Mouse (Mus musculus) adrenal gland, postnatal 4 days (tissue): ENCODE measurements around the gene Prkca. TPM values are rescaled to one million over a fixed set of nuclear protein-coding genes. Genes with fewer than 3 reads are reported as not detected.

Experiments used
- DNase-seq, 2 experiments: peaks; one replicate each; pipeline ENCODE4 v3.0.0; 2021 to 2022; ENCODE audit warnings: low spot score in 2 of 2, mixed read lengths in 2 of 2
- total RNA-seq, 2 experiments: library from RNA; stranded (reverse); gene quantifications; 2 replicates each; pipeline ENCODE4 v1.2.3; 2021

Prkca gene
- total RNA-seq, 2 experiments from 2014 or later: 10.9 to 18.1 TPM

DNA sequence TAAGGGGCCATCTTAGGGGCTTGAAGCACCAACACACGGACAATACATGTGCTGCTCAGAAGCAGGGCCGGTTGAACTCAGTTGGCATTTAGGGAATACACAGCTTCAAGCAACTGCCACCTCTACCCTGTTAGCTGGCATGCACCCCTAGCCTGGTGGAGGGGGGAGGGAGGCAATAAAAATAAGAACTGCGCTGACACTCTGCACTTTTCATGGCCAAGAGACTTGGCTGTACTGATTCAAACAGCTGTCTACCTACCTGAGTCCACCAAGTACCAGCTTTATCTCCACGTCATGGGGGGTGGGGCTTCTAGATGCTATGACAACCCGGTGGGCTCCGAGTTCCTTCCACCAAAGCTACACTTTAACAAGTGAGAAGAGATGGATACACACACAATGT, 42.7 kb downstream of the Prkca start:
- no peak for DNase-seq

DNA sequence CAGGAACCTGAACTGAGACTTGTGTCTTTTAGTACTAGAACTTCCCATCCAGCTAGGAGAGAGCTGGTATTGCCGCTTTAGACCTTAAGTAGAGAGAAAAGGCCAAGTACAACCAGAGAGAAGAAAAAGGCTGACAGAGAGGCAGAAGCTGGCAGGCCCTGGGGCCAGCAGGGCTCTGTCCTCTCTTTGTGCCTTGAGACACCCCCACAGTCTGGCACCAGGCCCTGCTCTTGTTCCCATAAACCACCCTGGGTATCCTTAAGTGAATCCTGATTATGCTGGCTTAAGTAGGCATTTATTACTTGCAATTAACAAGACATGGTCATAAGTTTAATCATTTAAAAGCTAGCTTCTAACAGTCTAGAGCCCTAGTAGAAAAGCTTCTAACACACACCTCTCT, 43.3 kb downstream of the Prkca start:
- no peak for DNase-seq

DNA sequence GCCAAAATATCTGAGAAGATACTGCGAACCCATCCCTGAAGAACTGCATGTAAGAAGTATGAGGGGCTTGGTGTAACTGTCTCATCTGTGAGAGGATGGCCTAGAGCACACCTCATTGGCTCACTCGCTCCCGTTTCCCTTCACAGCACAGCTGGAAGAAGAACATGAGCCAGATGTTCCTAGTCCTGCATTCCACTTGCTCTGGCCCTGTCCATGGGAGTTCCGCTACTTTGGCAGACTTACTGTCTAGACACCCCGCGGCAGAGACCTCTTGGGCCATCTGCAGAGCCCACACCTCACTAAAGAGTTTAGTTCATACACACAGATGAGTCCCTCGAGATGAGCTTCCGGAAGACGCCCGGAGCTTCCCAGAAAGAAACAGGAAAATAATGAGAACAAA, 43.8 kb downstream of the Prkca start:
- DNase-seq: no peak

DNA sequence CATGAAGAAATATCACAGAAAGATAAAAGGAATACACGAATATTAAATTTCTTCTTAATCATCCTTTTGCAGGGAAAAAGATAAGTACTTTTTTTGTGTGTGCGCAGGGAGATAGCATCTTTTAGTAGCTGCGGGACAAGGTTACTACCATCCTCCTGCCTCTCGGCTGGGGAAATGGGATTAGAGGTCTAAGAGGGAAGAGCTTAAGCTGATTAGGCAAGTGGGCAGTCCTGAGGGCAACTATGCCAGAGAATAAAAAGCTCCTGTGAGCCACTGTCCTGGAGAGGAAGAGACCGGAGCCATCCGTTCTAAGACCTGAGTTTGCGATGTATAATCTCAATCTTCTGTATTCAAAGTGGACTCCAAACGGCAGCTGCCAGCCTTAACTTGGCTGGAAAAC, 45.8 kb downstream of the Prkca start:
- no peak for DNase-seq

DNA sequence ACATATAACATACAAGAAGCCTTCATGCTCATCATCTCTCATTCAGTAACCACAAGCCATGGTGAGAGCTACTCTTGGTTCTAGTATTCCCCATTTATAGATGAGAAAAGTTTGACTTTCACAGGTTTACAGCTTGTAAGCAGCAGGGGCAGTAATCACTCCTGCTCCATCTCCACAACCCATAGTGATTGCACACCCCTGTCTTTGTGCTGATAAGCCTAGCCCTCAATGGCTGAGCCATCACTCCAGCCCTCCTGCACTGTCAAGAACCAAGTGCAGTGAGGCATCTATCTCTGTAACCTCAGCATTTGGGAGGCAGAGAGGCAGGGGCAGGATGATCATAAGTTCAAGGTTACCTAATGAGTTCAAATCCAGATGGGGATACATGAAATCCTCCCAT, 48.4 kb downstream of the Prkca start:
- DNase-seq: no peak

DNA sequence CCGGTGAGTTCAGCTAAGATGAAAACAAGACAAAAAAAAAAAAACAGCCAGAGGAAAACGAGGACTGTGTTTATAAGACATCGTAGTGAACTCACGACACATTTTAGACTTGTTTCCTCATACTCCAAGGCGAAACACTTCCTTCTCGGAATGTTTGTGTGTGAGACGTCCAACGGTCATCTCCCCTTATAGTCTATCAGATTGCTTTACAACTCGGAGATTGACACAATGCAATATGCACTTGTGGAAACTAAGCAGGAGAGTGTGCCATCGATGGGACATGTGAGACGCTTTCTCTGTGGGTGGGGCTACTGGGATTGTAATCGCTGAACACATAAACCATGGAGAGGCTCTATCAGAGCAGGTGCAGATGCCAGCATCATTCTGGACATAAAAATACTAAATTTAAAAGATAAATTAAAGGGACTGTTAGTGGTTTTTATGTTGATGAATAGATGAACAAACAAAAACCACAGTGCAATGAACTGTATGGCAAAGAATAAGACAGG, 49.4 kb downstream of the Prkca start:
- no peak for DNase-seq

DNA sequence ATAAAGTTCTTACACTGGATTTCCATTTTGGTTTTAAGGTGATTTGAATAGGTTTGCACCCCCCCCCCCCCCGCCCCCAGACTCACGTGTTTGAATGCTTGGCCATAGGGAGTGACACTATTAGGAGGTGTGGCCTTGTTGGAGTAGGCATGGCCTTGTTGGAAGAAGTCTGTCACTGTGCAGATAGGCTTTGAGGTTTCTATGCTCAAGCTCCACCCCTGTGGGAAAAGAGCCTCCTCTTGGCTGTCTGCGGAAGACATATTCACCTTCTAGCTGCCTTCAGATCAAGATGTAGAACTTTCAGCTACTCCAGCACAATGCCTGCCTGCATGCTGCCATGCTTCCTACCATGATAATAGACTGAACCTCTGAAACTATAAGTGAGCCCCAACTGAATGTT, 49.9 kb downstream of the Prkca start:
- DNase-seq: no peak

DNA sequence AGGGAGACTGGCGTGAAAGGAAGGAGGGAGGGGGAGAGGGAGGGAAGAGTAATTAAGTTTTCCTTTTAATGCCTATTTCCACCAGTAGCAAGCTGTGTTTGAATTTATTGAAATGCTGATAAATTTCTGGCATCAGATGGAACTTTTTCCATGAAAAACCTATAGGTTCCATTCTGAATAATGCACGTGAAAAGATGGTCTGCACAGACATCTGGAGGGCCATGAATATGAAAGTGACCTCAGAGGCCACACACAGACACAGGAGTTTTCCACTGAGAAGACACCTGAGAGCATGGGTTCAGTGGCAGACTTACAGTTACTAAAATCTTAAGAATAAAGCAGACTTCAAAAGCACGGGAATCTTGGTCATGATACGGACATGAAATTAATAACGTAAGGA, 54.5 kb downstream of the Prkca start:
- no peak for DNase-seq

DNA sequence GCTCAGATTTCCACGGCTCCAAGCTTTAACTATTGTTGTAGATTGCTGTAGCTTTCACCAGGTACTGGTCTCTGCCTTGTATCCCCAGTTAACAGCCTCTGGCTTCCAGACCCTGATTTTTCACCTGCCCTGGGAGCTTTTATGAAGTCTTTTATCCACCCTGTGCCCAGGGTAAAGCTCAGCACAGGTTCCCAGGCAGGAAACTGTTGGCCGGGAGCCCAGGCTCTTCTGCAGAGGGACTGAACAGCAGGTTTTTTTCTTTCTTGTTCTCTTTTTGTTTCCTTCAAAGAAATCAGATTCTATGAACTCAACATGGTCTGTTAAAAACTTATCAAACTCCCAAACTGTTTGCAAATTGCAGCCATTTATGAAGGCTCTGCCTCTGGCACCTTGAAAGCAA, 56.4 kb downstream of the Prkca start:
- DNase-seq: no peak

DNA sequence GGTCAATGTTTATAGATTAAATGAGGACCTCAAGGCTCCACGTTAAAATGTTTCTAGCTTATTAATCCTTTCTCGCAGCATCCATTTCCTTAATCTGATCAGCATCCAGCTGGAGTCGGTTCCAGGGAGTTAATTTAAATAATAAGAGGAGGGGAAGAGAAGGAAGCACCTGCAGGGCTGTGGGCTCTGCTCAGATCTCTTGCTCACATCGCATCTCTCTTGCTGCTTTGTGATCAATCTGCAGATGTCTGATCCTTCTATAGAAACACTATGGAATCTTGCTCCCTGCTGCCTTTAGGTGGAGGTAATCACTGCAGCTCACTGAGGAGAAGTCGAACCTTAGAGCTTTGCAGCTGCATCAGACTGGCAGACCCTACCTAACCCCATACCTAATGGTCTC, 58.7 kb downstream of the Prkca start:
- no peak for DNase-seq

DNA sequence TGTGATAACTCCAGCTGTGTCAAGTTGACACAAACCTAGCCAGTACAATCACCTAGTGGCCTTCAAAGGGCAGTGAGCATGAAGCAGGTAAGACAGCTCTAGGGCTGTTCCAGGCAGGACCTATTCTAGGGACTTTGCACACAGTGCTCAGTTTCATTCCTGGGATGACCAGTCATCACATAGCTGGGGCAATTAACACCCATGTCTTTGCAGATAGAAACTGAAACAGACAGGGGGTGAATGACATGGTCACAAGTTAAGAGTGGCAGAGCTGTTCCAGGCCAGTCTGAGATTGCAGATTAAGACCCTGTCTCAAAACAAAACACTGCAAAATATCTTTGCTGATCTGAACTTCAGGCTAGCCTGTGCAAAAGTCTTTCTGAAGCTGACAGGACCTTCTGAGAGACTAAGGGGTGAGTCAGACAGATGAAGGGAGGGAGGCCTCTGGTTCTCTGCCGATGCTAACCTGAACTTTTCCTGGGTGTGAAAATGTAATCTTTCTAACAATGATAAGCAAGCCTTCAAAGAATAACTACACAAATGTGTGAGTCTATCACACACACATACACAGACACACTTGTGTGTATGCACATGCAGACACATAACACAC, 60.8 kb downstream of the Prkca start:
- DNase-seq: no peak

DNA sequence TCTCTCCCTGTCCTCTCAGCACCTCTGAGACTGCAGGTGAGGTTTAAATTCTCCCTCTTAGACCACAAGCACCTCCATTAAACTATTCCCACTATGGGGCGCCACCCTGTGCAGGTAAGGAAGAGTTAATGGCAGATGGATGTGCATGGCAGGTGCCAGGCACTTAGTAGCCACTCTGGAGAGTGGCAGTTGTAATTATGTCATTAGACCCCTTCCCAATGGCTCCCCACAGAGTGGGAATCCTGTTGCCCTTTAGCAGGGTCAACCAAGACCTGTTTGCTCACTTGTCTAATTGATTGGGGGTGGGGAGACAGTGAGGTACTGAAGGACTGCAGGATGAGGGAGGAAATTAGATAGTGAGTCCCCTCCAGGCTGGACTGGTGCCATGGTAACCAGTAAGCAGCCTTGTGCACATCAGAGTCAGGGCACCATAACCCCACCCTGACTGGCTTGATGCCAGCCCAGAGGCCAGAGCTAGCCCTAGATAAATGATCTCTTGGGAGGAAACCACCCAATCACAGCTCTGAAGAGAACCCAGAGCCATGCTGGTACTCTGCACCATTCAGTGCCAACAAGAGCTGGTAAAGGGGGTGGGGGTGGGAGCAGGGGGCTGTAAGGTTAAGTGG, 63.9 kb downstream of the Prkca start:
- no peak for DNase-seq

DNA sequence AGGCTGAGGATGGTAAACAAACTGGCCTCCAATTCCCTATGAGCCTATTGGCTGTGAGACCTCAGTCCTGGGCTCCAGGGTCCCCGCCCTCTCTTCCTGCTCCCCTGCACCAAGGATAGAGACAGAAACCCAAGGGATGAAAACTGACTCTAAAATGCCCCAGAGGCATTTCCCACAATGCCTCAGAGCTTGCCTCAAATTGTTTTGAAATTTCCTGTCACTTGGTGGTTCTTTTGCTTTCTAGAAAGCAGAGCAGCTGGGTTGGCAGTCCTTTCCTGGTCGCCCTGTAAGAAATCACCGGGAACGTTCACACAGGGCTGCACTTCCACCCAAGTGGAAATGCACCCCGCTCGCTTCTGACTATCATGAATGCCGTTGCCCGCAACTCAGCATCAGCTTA, 66.6 kb downstream of the Prkca start:
- DNase-seq: no peak

DNA sequence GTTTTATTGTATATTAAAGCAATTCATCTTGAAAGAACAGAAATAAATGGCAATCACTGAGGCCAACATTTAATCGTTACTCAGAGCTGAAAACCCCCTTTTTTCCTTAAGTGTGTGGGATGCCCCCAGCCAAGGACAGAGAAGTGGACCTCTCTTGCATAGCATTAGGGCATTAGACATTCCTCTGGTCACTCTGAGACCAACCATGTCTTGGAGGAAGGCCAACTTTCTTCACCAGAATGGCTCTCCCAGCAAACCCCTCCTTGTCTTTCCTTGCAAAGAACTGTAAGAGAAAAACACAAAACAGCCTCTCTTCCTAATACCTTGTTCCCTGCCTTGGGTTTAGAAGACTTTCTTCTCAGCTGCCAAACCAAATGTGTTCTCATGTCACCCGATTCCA, 67.6 kb downstream of the Prkca start:
- DNase-seq: no peak

DNA sequence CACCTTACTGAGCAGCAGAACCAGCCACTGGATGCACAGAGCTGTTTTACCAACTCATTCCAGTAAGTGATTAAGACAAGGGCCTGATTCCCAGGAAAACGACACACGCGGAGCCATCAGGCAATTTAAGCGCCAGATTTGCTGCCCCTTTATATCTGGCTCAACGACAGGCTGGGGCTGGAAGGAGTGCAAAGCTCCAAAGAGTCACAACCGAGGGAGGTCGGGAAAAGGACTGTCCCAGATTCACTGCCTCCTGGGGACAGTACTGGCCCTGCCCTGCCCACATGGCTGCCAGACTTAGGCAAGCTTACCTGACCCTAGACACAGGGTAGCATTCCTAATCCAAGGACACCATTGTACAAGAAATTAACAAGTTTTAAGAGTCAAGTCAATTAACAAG, 69.7 kb downstream of the Prkca start:
- no peak for DNase-seq

DNA sequence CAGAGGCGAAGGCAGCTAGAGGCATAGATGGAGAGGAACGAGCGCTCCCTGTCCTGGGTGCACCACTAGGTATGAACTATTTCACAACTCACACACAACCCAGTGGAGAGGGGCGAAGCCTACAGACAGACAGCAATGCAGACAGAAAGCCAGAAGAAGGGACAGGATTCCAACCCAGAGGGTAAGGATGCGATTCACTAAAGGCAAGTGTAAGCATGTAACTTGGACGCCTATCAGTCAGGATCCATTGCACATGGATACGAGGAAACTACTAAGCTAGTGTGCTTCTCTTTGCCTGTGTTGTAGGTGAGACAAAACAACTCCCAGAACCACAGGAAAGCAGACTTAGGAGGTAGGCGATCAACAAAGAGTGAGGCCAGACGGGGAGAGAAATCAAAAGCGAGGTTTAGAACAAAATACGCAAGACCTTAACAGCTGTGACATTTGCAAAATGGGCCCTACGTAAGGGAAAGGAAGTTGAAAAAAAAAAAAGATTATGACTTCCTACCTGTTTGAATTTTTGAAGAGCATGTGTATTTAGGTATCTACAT, 70.2 kb downstream of the Prkca start:
- DNase-seq: no peak

DNA sequence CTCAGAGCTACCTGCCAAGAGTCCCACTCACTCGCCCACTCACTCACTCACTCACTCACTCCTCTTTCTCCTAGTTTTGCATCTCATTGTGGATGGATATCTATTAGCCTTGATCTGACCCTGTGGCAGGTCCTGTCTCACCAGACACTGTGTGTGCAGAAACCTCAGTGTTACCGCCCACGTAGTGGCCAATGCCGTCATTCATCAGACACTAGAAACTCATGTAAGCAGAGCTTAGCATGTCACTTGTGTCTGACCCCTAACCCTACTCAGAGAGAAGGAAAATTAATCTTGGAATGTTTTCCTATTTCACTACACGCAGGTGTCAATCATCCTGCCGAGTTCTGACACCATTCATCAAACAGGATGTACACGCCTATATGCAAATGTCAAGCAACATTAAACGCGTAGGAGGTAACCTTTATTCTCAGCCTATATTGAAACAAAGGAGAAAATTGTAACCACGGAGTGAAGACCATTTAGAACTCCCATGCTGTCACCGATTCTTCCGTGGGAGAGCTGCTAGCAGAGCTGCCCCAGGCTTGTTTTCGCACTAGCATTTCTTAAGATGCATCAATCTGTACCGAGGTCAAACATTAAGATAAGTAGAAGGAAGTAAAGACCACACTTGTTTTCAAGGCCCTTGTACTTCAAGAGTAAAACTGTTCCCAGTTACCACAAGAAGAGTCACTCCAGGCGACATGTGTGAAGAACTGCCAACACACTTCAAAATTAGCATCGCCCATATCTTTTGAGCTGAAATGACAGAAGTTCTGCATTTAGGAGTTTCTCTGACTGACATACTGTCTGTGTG, 70.9 kb downstream of the Prkca start:
- DNase-seq: no peak

DNA sequence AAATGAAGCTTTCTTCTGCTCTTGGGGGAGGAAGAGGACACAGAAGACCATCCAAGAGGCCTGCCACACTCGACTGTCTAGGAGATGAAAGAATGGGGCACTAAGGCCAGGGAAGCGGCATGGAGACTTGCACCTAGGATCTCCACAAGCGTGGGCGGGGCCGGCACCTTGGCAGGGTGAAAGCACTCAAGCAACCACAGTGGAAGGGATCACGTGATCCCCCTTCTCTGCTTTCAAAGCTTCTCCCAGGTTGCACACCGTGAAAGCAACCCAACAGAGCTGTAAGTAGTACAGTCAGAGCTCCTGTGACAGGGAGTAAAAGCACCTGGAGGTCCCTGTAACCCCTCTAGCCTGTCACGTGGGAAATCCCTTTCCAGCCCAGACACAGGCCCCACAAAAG, 72.4 kb downstream of the Prkca start:
- DNase-seq: no peak

DNA sequence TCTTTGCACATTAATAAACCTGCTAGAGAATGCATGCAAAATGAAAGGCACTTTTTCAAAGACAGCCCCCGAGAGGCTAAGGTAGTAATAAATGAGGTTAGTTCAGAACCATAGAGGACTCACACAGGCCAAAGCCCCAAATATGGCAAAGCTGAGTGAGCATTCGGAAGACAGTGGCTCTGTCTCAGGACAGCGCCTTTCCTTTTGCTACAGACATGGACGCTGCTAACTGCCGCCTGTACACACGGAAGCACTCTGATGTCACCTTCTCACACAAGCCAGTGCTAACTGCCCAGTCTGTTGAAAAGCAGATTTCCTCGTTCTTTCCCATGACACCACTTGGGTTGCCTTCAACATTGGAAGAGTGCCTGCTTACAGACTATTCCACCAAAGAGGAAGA, 74.2 kb downstream of the Prkca start:
- no peak for DNase-seq

DNA sequence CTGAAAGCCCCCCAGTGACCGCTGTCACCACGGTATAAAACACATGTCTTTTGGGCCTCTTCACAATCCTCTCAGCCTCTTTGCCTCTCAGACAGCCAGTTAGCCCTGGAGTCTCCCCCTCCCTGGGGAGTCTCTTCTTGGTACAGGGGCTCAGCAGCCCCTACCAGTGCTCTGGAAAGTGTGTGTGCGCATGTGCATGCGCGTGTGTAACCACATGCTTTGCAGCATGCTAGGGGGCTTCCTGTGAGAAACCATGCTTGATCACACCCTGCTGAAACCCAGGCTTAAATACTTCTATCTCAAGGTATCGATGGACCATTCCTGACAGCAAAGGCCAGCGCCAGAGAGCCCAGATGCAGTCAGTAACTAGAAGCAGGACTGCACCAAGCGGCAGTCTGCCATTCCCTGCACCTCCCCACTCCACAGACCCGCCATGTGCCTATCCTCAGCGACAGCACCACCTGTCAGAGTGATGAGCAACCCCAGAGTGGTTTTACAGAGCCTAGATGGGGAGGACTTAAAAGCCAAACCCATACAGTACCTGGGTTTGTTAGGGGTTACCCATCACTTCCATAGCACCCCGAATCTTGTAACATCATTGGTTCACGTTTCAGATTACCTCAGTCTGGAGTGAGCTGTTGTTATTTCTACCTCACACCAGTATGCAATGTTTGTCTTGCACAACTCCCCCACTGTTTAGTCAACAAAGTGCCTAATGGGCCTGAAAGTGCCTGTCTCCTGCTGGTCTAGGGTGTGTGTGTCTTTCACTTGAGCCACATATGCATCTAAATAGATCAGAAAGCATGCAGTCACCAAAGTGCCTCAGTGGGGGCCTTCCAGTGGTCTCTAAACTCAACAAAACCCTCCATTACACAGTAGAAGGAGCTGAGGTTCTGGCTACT, 75.1 kb downstream of the Prkca start:
- DNase-seq: no peak

DNA sequence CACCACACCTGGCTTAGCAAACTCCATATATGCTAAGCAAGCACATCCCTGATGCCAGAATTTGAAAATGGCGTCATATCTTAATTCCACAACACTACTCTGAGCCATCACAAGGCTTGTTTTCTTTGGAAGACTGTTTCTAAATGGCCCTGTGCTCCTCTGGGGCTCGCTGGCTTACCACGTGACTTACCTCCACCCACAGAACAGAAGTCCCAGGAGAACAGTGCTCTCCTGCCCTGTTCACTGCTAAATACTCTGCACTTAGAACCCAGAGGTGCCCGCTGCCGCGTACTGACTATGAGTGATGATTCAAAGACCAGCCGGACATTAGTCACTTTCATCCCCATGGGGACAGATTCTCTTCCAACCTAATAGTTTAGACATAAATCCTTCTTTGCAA, 75.9 kb downstream of the Prkca start:
- DNase-seq: no peak
